Mouse (Mus musculus) hindbrain, postnatal 0 days (tissue): ENCODE data around the gene Hoxd3. TPM values are rescaled to one million over a fixed set of nuclear protein-coding genes. Genes with fewer than 3 reads are reported as not detected.

Source experiments
- ATAC-seq: fragments of 200-750 bp; cut with Nextera tagmentation; 2 replicates; pipeline ENCODE4 v1.8.0; 2017; ENCODE audit warnings: mild to moderate bottlenecking, moderate TSS enrichment, moderate library complexity
- DNase-seq: peaks from one replicate; pipeline ENCODE4 v3.0.0-alpha.2; 2015; ENCODE audit warnings: low spot score
- H3K27ac ChIP-seq: fragments of 300-500 bp; sonication (generic); 2 replicates; pipeline ENCODE4 v1.5.1; 2014; ENCODE audit warnings: mild to moderate bottlenecking
- H3K27me3 ChIP-seq: fragments of 300-500 bp; sonication (generic); 2 replicates; pipeline ENCODE4 v1.6.1; 2014; ENCODE audit warnings: low read length, mixed read lengths; ENCODE audit not compliant: insufficient read depth
- H3K36me3 ChIP-seq: fragments of 300-500 bp; sonication (generic); 2 replicates; pipeline ENCODE4 v1.6.1; 2014; ENCODE audit warnings: low read length, mixed read lengths; ENCODE audit not compliant: insufficient read depth
- H3K4me1 ChIP-seq: fragments of 300-500 bp; sonication (generic); 2 replicates; pipeline ENCODE4 v1.6.1; 2014; ENCODE audit warnings: antibody characterized with exemption, low read length, mixed read lengths; ENCODE audit not compliant: insufficient read depth
- H3K4me2 ChIP-seq: fragments of 300-500 bp; sonication (generic); 2 replicates; pipeline ENCODE4 v1.6.1; 2014; ENCODE audit warnings: low read depth, mild to moderate bottlenecking, low read length, moderate library complexity, mixed read lengths
- H3K4me3 ChIP-seq: fragments of 300-500 bp; sonication (generic); 2 replicates; pipeline ENCODE4 v1.5.1; 2014; ENCODE audit warnings: low read length
- H3K9ac ChIP-seq: fragments of 300-500 bp; sonication (generic); replicated peaks from 2 replicates; pipeline ENCODE4 v1.6.1; 2014; ENCODE audit warnings: mild to moderate bottlenecking, low read length, moderate library complexity, mixed read lengths
- H3K9me3 ChIP-seq: fragments of 300-500 bp; sonication (generic); 2 replicates; pipeline ENCODE4 v1.6.1; 2016; ENCODE audit warnings: low read length, mixed read lengths
- CTCF ChIP-seq: IDR thresholded peaks from 2 replicates; pipeline ENCODE4 v1.5.1; 2016; ENCODE audit warnings: antibody characterized with exemption, control low read depth, low read depth
- WGBS: fragments of 180-500 bp; shearing (Covaris S2); extraction: QIAGEN DNeasy Blood & Tissue Kit; methylation state at CpG from one replicate; pipeline ENCODE4 v1.1.7; 2014; 5-methylcytosine and 5-hydroxymethylcytosine counted together
- polyA plus RNA-seq: library from polyadenylated mRNA; unstranded; fragments of >200 nt; fragmentation: Nextera tagmentation; extraction: Ambion mirVana; gene quantifications from 2 replicates; pipeline ENCODE4 v1.2.1, GENCODE M21; 2015
- total RNA-seq: library from RNA; depleted of rRNA; stranded (reverse); fragments of >200 nt; gene quantifications from 2 replicates; pipeline ENCODE4 v1.2.3, GENCODE M21; 2014

Gene Hoxd3
- total and polyA plus RNA-seq, 2 experiments from 2014 or later, result 26.3 to 36.8 TPM

GRCm38 (mm10) chr2:74721882-74722281 is 10.2 kb downstream of the Hoxd3 start:
- DNase-seq (no peak), ATAC-seq (no peak)
- Histone ChIP-seq H3K27me3 (peaks cover 85% of the 10 kb centered on the region), H3K36me3 (no peaks in the 10 kb centered on the region), H3K27ac (no peak overlapping the region), H3K4me3 (no peak overlapping the region), H3K4me2 (no peak overlapping the region), H3K4me1 (no peaks in the 10 kb centered on the region), H3K9ac (no peak overlapping the region), H3K9me3 (no peaks in the 10 kb centered on the region)
- WGBS, result 14% methylated on average over 6 of the region's 6 CpGs
- TF ChIP-seq CTCF, result no peak

- DNase-seq (no peak), ATAC-seq (no peak)
- H3K27me3 ChIP-seq, result peaks cover 88% of the 10 kb centered on the region
- no peaks in the 10 kb centered on the region for H3K9me3 ChIP-seq
- WGBS, result 20% methylated on average over 8 of the region's 8 CpGs
- H3K27ac ChIP-seq, result no peak overlapping the region
- TF ChIP-seq CTCF, result no peak
- no peak overlapping the region for H3K9ac ChIP-seq
- H3K4me1 ChIP-seq, result no peaks in the 10 kb centered on the region
- no peak overlapping the region for H3K4me2 ChIP-seq
- no peak overlapping the region for H3K4me3 ChIP-seq
- no peaks in the 10 kb centered on the region for H3K36me3 ChIP-seq
Observed at GRCm38 (mm10) chr2:74722949-74723348, 11.2 kb downstream of the Hoxd3 start.

- H3K27me3 ChIP-seq, result peaks cover 89% of the 10 kb centered on the region
- no peaks in the 10 kb centered on the region for H3K4me1 ChIP-seq
- H3K4me3 ChIP-seq, result no peak overlapping the region
- no peaks in the 10 kb centered on the region for H3K9me3 ChIP-seq
- DNase-seq, result no peak
- WGBS, result 13% methylated on average over 7 of the region's 7 CpGs
- no peak overlapping the region for H3K4me2 ChIP-seq
- no peaks in the 10 kb centered on the region for H3K36me3 ChIP-seq
- ATAC-seq, result no peak
- H3K27ac ChIP-seq, result no peak overlapping the region
- no peak overlapping the region for H3K9ac ChIP-seq
- TF ChIP-seq CTCF, result no peak
Observed at GRCm38 (mm10) chr2:74724244-74725015, 12.7 kb downstream of the Hoxd3 start.

GRCm38 (mm10) chr2:74725171-74725570 is 13.4 kb downstream of the Hoxd3 start:
- Histone ChIP-seq H3K4me2 (no peak overlapping the region), H3K4me3 (no peak overlapping the region), H3K27me3 (peaks cover 89% of the 10 kb centered on the region), H3K9me3 (no peaks in the 10 kb centered on the region), H3K27ac (no peak overlapping the region), H3K4me1 (no peaks in the 10 kb centered on the region), H3K36me3 (no peaks in the 10 kb centered on the region), H3K9ac (no peak overlapping the region)
- DNase-seq (no peak), ATAC-seq (no peak)
- 8% methylated on average over 17 of the region's 17 CpGs for WGBS
- no peak for TF ChIP-seq CTCF

- Histone ChIP-seq H3K4me2 (peak within 1 kb of the TSS; percentile 50), H3K9ac (peak within 1 kb of the TSS; percentile 35)
Observed at GRCm38 (mm10) chr2:74726551-74726950, 14.8 kb downstream of the Hoxd3 start, which contains the start of gene Gm28230. Gene Gm28230 (plus strand): TSS chr2:74726728.

GRCm38 (mm10) chr2:74726973-74727639 is 15.4 kb downstream of the Hoxd3 start:
- peak overlapping the region; percentile 35 for H3K9ac ChIP-seq
- no peaks in the 10 kb centered on the region for H3K4me1 ChIP-seq
- ATAC-seq (0 out of 2 replicates have a peak, but pooled peaks have one; percentile 50), DNase-seq (no peak)
- TF ChIP-seq CTCF, result no peak
- H3K4me2 ChIP-seq, result peak overlapping the region; percentile 50
- no peaks in the 10 kb centered on the region for H3K9me3 ChIP-seq
- peak overlapping the region; percentile 56 for H3K27ac ChIP-seq
- H3K27me3 ChIP-seq, result peaks cover 89% of the 10 kb centered on the region
- 1% methylated on average over 43 of the region's 43 CpGs for WGBS
- no peaks in the 10 kb centered on the region for H3K36me3 ChIP-seq
- peak overlapping the region; percentile 41 for H3K4me3 ChIP-seq

More at GRCm38 (mm10) chr2:74726551-74726950, 14.8 kb downstream of the Hoxd3 start, which contains the start of gene Gm28230:
- no peak for DNase-seq
- no peak for TF ChIP-seq CTCF
- Histone ChIP-seq H3K36me3 (no peaks in the 10 kb centered on the region), H3K27ac (peak within 1 kb of the TSS; percentile 56), H3K9me3 (no peaks in the 10 kb centered on the region), H3K4me1 (no peaks in the 10 kb centered on the region), H3K27me3 (peaks cover 89% of the 10 kb centered on the region), H3K4me3 (peak within 1 kb of the TSS; percentile 41)
- 7% methylated on average over 5 of the region's 5 CpGs for WGBS
- ATAC-seq, result peak; percentile 46; the same call in 1 of the 2 replicates
